12 mouse cellular contexts compared by ENCODE assay signal in genomic region chr2:49570778-49571101, GRCm38 (mm10). TPM values are rescaled to one million over a fixed set of nuclear protein-coding genes. Genes with fewer than 3 reads are reported as not detected.
DNase-seq lines count a peak whose midpoint lies in the region; ATAC-seq and TF ChIP-seq lines count a peak whose summit lies in the region.
"Had no signal": no experiment of that assay in that cellular context is flagged by ENCODE, and none has a peak within 500 bp of the region (broad histone marks: within the 10 kb centered on the region; RNA-seq: fewer than 3 reads in every experiment).

No protein-coding gene starts in this region.

- no peak for TF ChIP-seq POLR2A in cerebellum, adult 2 months (IDR thresholded peaks at IDR 0.05; ENCODE audit: borderline replicate concordance, insufficient read depth, low read length)
- no peak for TF ChIP-seq POLR2A in myocyte (IDR thresholded peaks at IDR 0.05; ENCODE audit: insufficient read length, low read depth)

- no peaks in the 10 kb centered on the region for H3K9me3 ChIP-seq in midbrain, embryonic 11.5 days (ENCODE audit: control insufficient read depth, low read length)
- no peaks in the 10 kb centered on the region for H3K9me3 ChIP-seq in midbrain, embryonic 14.5 days (ENCODE audit: control insufficient read depth, low read length)
- H3K9me3 ChIP-seq in hindbrain, embryonic 15.5 days, result no peaks in the 10 kb centered on the region

- WGBS in cerebellum, adult 2 months, result 84% methylated on average over 6 of the region's 6 CpGs
- WGBS in midbrain, embryonic 11.5 days, result 59% methylated on average over 6 of the region's 6 CpGs
- 66% methylated on average over 6 of the region's 6 CpGs for WGBS in midbrain, embryonic 14.5 days
- WGBS in hindbrain, embryonic 15.5 days, result 63% methylated on average over 6 of the region's 6 CpGs

- no peak for TF ChIP-seq CTCF in cerebellum, adult 2 months (IDR thresholded peaks at IDR 0.05; ENCODE audit: borderline replicate concordance, insufficient read depth, low read depth, low read length)

- H3ac ChIP-seq in myocyte (ENCODE audit: control insufficient read depth, insufficient read length), result no peak overlapping the region

- no peak overlapping the region for H3K4me3 ChIP-seq in cerebellum, adult 2 months (replicated peaks; ENCODE audit: insufficient read depth, low read depth, low read length)
- H3K4me3 ChIP-seq in midbrain, embryonic 11.5 days (ENCODE audit: low read depth, low read length), result no peak overlapping the region
- H3K4me3 ChIP-seq in midbrain, embryonic 14.5 days (replicated peaks; ENCODE audit: low read depth, low read length), result no peak overlapping the region
- H3K4me3 ChIP-seq in hindbrain, embryonic 15.5 days, result no peak overlapping the region
- H3K4me3 ChIP-seq in myocyte, result no peak overlapping the region
- H3K4me3 ChIP-seq: erythroblast, embryonic 14.5 days had no signal

- peaks cover 27% of the 10 kb centered on the region for H3K4me1 ChIP-seq in cerebellum, adult 2 months (ENCODE audit: control insufficient read depth, insufficient read depth, low read length)
- 0 out of 2 replicates have a peak, but pooled peaks cover 2% of the 10 kb centered on the region for H3K4me1 ChIP-seq in midbrain, embryonic 11.5 days (ENCODE audit: control insufficient read depth, insufficient read depth, low read length)
- peaks cover 11% of the 10 kb centered on the region; the same call in 1 of the 2 replicates for H3K4me1 ChIP-seq in midbrain, embryonic 14.5 days (ENCODE audit: control insufficient read depth, insufficient read depth, low read length)
- peaks cover 32% of the 10 kb centered on the region for H3K4me1 ChIP-seq in hindbrain, embryonic 15.5 days (replicated peaks)

- no peaks in the 10 kb centered on the region for H3K27me3 ChIP-seq in cerebellum, adult 2 months (ENCODE audit: control insufficient read depth, insufficient read depth, low read length)
- no peaks in the 10 kb centered on the region for H3K27me3 ChIP-seq in midbrain, embryonic 11.5 days (ENCODE audit: control insufficient read depth, insufficient read depth, low read length)
- H3K27me3 ChIP-seq in midbrain, embryonic 14.5 days (ENCODE audit: control insufficient read depth, insufficient read depth, low read length), result no peaks in the 10 kb centered on the region
- no peaks in the 10 kb centered on the region for H3K27me3 ChIP-seq in hindbrain, embryonic 15.5 days
- no peaks in the 10 kb centered on the region for H3K27me3 ChIP-seq in myocyte (ENCODE audit: control insufficient read depth, insufficient read depth, insufficient read length)

- 0 out of 2 replicates have a peak overlapping the region, but pooled peaks have one; percentile 77 for H3K27ac ChIP-seq in cerebellum, adult 2 months (ENCODE audit: insufficient read depth, low read length)
- H3K27ac ChIP-seq in midbrain, embryonic 11.5 days (ENCODE audit: low read depth, low read length), result no peak overlapping the region
- no peak overlapping the region for H3K27ac ChIP-seq in midbrain, embryonic 14.5 days (replicated peaks; ENCODE audit: low read depth, low read length)
- H3K27ac ChIP-seq in hindbrain, embryonic 15.5 days (replicated peaks), result no peak overlapping the region

- no peaks in the 10 kb centered on the region for H3K79me2 ChIP-seq in myocyte (ENCODE audit: control insufficient read depth, insufficient read depth)

- no peak for DNase-seq in cerebellum, adult 2 months
- DNase-seq in cerebellum, postnatal 10 days, result no peak
- no peak for DNase-seq in midbrain, embryonic 11.5 days (ENCODE audit: low spot score, missing footprints)
- DNase-seq in midbrain, embryonic 14.5 days, result no peak
- DNase-seq in left cerebral cortex, postnatal 14 days (ENCODE audit: low spot score in 2 of 2), result no peak
- no peak for DNase-seq in cerebellum, postnatal 25 days
- DNase-seq: cerebellum, adult 8-10 months; gastrocnemius, postnatal 14 days had no signal

- no peak overlapping the region for H3K9ac ChIP-seq in midbrain, embryonic 11.5 days (ENCODE audit: low read length)
- no peak overlapping the region for H3K9ac ChIP-seq in midbrain, embryonic 14.5 days (replicated peaks; ENCODE audit: low read length)
- H3K9ac ChIP-seq in hindbrain, embryonic 15.5 days, result no peak overlapping the region

- H3K36me3 ChIP-seq in midbrain, embryonic 11.5 days (ENCODE audit: control insufficient read depth, insufficient read depth, low read length), result no peaks in the 10 kb centered on the region
- H3K36me3 ChIP-seq in midbrain, embryonic 14.5 days (ENCODE audit: control insufficient read depth, insufficient read depth, low read length), result no peaks in the 10 kb centered on the region
- H3K36me3 ChIP-seq in hindbrain, embryonic 15.5 days, result no peaks in the 10 kb centered on the region
- no peaks in the 10 kb centered on the region for H3K36me3 ChIP-seq in myocyte (ENCODE audit: control insufficient read depth, insufficient read depth)

- peak; percentile 30; the same call in 1 of the 2 replicates for ATAC-seq in midbrain, embryonic 11.5 days (ENCODE audit: low FRiP score)
- no peak for ATAC-seq in midbrain, embryonic 14.5 days (ENCODE audit: low FRiP score, low TSS enrichment)
- ATAC-seq in hindbrain, embryonic 15.5 days (ENCODE audit: low FRiP score, low read depth), result peak; percentile 63; the same call in 1 of the 2 replicates

- no peak overlapping the region for H3K4me2 ChIP-seq in midbrain, embryonic 11.5 days
- no peak overlapping the region for H3K4me2 ChIP-seq in midbrain, embryonic 14.5 days (ENCODE audit: low read length)
- H3K4me2 ChIP-seq in hindbrain, embryonic 15.5 days, result no peak overlapping the region
- peak overlapping the region; percentile 42 for H3K4me2 ChIP-seq in myocyte (ENCODE audit: low read depth)
- H3K4me2 ChIP-seq: liver, embryonic 11.5 days had no signal

- intact Hi-C loops in left cerebral cortex, postnatal 14 days (cut with DNase I), result loop anchor here (5.0 kb wide), 2 partner anchors 47 to 118 kb away; partner anchors contain the start of genes Epc2 and Kif5c

TF ChIP-seq in myocyte, 11 proteins besides CTCF, POLR2A, EP300 and RAD21:
- TF ChIP-seq CEBPB (IDR thresholded peaks at IDR 0.05; ENCODE audit: insufficient read depth, poor library complexity, severe bottlenecking) (no peak), REST (IDR thresholded peaks at IDR 0.05; ENCODE audit: insufficient read depth, insufficient read length) (no peak), TCF12 (IDR thresholded peaks at IDR 0.05; ENCODE audit: insufficient read depth, poor library complexity, severe bottlenecking) (no peak), E2F4 (IDR thresholded peaks at IDR 0.05; ENCODE audit: insufficient read depth) (no peak), MYOD1 (IDR thresholded peaks at IDR 0.05; ENCODE audit: control insufficient read depth in 1 of 3, insufficient read length in 2 of 3, low read depth in 2 of 3) (no peak), SRF (IDR thresholded peaks at IDR 0.05; ENCODE audit: control insufficient read depth, insufficient read length, low read depth) (no peak), MYOG (IDR thresholded peaks at IDR 0.05; ENCODE audit: control insufficient read depth in 1 of 3, insufficient read depth in 1 of 3, insufficient read length in 2 of 3, low read depth in 2 of 3) (no peak), POLR2AphosphoS2 (IDR thresholded peaks at IDR 0.05; ENCODE audit: insufficient read length, low read depth) (no peak), USF1 (IDR thresholded peaks at IDR 0.05; ENCODE audit: low read depth) (no peak), TCF3 (IDR thresholded peaks at IDR 0.05; ENCODE audit: insufficient read length, low read depth) (no peak)

RNA-seq across cellular contexts. Expression of gene Kif5c, which starts 48.4 kb away (rescaled TPM):
- polyA plus RNA-seq in cerebellum, adult 2 months (2012; rRNA removed), result 257 and 291 TPM in 2 replicates
- 96.2 and 96.4 TPM in 2 replicates for polyA plus RNA-seq in midbrain, embryonic 11.5 days (2014; fragmentation: Nextera tagmentation; extraction: Ambion mirVana)
- 221 and 251 TPM in 2 replicates for polyA plus RNA-seq in midbrain, embryonic 14.5 days (2014; fragmentation: Nextera tagmentation; extraction: Ambion mirVana)
- polyA plus RNA-seq in hindbrain, embryonic 15.5 days (2015; fragmentation: Nextera tagmentation; extraction: Ambion mirVana), result 179 and 188 TPM in 2 replicates
- polyA plus RNA-seq in myocyte (2012; fragmentation: generic; extraction: Trizol), result 6.2 TPM
- 100 to 1,000 TPM; 532 to 560 TPM for total RNA-seq in left cerebral cortex, postnatal 14 days (2021)
- polyA plus RNA-seq: erythroblast, embryonic 14.5 days had no signal

Comparison
In these comparisons a context has a peak if more than half of its experiments do, and no peak if none do; other contexts are left out.
1. RNA of gene Kif5c, which starts 48.4 kb away (polyA plus RNA-seq): 257 to 291 TPM in cerebellum, adult 2 months, 221 to 251 TPM in midbrain, embryonic 14.5 days, 179 to 188 TPM in hindbrain, embryonic 15.5 days and 96.2 to 96.4 TPM in midbrain, embryonic 11.5 days; 6.2 TPM in myocyte (single experiment); every median in the first group is over 10 times any median in the second.